Mouse (Mus musculus) forebrain, embryonic 14.5 days (tissue): ENCODE measurements around the gene Arrdc2. TPM values are rescaled to one million over a fixed set of nuclear protein-coding genes. Genes with fewer than 3 reads are reported as not detected.

ENCODE experiments used
- ATAC-seq: fragments of 200-750 bp; cut with Nextera tagmentation; 2 replicates; pipeline ENCODE4 v1.8.0; 2017; ENCODE audit warnings: mild to moderate bottlenecking, moderate library complexity
- DNase-seq: peaks from one replicate; pipeline ENCODE4 v3.0.0-alpha.2; 2015; ENCODE audit warnings: low spot score
- H3K27ac ChIP-seq: fragments of 300-500 bp; sonication (generic); 2 replicates; pipeline ENCODE4 v1.5.1; 2014; ENCODE audit warnings: low read depth, mild to moderate bottlenecking, control low read depth, low read length, moderate library complexity
- H3K27me3 ChIP-seq: fragments of 300-500 bp; sonication (generic); replicated peaks from 2 replicates; pipeline ENCODE4 v1.6.1; 2014; ENCODE audit warnings: low read length, control low read depth, mixed read lengths; ENCODE audit not compliant: control insufficient read depth, insufficient read depth
- H3K36me3 ChIP-seq: fragments of 300-500 bp; sonication (generic); 2 replicates; pipeline ENCODE4 v1.6.1; 2014; ENCODE audit warnings: low read length, control low read depth; ENCODE audit not compliant: control insufficient read depth, insufficient read depth
- H3K4me1 ChIP-seq: fragments of 300-500 bp; sonication (generic); 2 replicates; pipeline ENCODE4 v1.6.1; 2014; ENCODE audit warnings: antibody characterized with exemption, low read length, control low read depth; ENCODE audit not compliant: control insufficient read depth, insufficient read depth
- H3K4me2 ChIP-seq: fragments of 300-500 bp; sonication (generic); 2 replicates; pipeline ENCODE4 v1.6.1; 2014; ENCODE audit warnings: mild to moderate bottlenecking, control low read depth, low read length
- H3K4me3 ChIP-seq: fragments of 300-500 bp; sonication (generic); 2 replicates; pipeline ENCODE4 v1.5.1; 2014; ENCODE audit warnings: low read depth, low read length, control low read depth
- H3K9ac ChIP-seq: fragments of 300-500 bp; sonication (generic); 2 replicates; pipeline ENCODE4 v1.6.1; 2014; ENCODE audit warnings: mild to moderate bottlenecking, low read length, control low read depth, moderate library complexity
- H3K9me3 ChIP-seq: fragments of 300-500 bp; sonication (generic); replicated peaks from 2 replicates; pipeline ENCODE4 v1.6.1; 2016; ENCODE audit warnings: low read length, control low read depth, mixed read lengths; ENCODE audit not compliant: control insufficient read depth
- WGBS: fragments of 180-500 bp; shearing (Covaris S2); extraction: QIAGEN DNeasy Blood & Tissue Kit; methylation state at CpG from one replicate; pipeline ENCODE4 v1.1.7; 2014; 5-methylcytosine and 5-hydroxymethylcytosine counted together
- polyA plus RNA-seq: library from polyadenylated mRNA; unstranded; fragments of >200 nt; fragmentation: Nextera tagmentation; extraction: Ambion mirVana; gene quantifications from 2 replicates; pipeline ENCODE4 v1.2.1, GENCODE M21; 2014

Gene Arrdc2
- polyA plus RNA-seq, 1 experiment from 2014 or later, result 7.4 TPM

DNA sequence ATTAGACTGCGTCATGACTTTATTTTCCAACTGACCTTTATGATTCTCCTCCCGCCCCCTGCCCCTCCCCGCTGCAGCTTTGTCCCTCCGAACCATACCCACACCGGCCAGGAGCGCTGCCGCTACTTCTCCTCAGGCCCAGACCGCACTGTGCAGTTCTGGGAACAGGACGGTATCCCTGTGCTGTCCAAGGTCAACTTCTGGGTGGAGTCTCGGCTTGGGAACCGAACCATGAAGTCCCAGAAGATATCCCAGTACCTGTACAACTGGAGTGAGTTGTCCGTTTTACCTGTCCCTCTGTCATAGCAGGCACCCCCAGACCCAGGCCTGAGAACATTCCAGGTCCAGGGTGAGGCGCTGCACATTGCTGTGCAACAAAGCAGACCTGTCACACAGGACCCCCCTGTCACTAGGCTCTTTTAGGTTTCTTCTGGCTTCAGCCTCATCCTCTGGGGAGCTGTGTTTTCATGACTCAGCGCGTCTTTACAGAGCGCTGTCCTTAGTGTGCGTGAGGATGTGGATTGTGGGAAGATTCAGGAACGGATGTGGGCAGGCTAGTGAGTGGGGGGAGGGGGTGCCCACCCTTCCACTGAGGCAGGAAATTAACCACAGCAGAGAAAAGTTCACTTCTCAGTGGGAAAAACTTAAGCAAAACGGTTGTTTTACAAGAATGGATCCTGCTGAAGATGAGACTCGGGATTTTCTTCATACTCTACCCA lies 28.4 kb downstream of the Arrdc2 start:
- WGBS, result 76% methylated on average over 20 of the region's 20 CpGs
- H3K9ac ChIP-seq, result no peak overlapping the region
- no peak overlapping the region for H3K27ac ChIP-seq
- H3K4me1 ChIP-seq, result no peaks in the 10 kb centered on the region
- no peak for DNase-seq
- peaks cover 4% of the 10 kb centered on the region; the same call in 1 of the 2 replicates for H3K27me3 ChIP-seq
- H3K4me3 ChIP-seq, result no peak overlapping the region
- H3K4me2 ChIP-seq, result no peak overlapping the region
- H3K36me3 ChIP-seq, result no peaks in the 10 kb centered on the region
- no peaks in the 10 kb centered on the region for H3K9me3 ChIP-seq
- no peak for ATAC-seq

DNA sequence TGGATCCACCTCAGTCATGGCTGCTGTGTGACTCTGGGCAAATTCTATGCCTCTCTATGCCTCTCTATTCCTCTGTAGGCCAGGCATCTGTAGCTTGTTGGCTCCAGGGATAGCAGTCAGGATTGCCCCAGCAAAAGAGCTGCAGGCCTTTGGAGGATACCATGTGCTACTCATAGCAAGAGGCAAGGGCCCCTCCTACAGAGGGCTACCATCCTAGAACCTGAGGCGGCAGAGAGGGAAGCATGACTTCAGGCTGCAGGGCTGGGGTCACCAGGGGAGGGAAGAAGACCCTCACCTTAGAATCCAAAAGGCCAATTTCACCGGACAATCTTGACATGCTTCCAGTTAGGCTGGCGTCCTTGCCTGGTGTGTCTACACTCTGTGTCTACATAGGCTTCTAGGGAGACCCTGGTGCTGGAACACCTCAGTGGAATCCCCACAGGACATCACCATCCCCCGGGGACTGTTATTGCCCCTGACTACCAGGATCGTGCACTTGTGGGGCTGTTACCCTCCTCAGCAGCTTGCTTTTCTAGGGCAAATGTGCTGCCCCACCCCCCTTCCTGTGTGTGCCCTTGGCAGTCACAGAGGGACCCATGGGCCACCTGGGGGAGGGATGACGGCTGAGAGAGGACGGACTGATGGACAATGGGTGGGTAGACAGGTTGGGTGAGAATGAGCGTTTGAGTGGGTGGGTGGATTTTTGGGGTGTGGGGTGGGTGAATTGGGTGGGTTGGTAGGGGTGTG lies 30.4 kb downstream of the Arrdc2 start:
- H3K36me3 ChIP-seq, result no peaks in the 10 kb centered on the region
- peaks cover 3% of the 10 kb centered on the region for H3K27me3 ChIP-seq
- no peak overlapping the region for H3K4me2 ChIP-seq
- peaks cover 5% of the 10 kb centered on the region for H3K4me1 ChIP-seq
- WGBS, result 82% methylated on average over 8 of the region's 8 CpGs
- ATAC-seq (no peak), DNase-seq (no peak)
- no peak overlapping the region for H3K9ac ChIP-seq
- H3K27ac ChIP-seq, result no peak overlapping the region
- no peaks in the 10 kb centered on the region for H3K9me3 ChIP-seq
- H3K4me3 ChIP-seq, result no peak overlapping the region

DNA sequence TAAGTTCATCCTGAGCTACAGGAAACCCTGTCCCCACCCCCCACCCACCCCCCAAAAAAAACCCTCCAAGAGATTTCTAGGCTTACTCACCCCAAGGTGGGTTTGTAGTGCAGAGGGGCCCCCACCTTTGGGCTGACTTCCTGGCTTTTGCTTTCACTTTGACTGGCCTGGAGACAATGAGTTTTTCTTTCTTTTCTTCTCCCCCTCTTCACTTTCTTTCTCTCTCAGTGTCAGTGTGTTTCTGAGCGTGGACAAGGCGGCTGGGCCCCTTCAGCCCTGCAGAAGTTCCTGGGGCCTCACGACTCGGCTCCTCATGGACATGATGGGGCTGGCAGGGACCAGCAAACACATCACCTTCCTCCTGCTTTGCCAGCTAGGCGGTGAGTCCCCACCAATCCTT lies 31.3 kb downstream of the Arrdc2 start, which contains the start of gene Il12rb1:
Gene Il12rb1 (plus strand): TSS at position 211 of the 400 bp plus-strand sequence.
- Histone ChIP-seq H3K9me3 (no peaks in the 10 kb centered on the region), H3K36me3 (no peaks in the 10 kb centered on the region), H3K9ac (no peak within 1 kb of the TSS), H3K4me2 (no peak within 1 kb of the TSS), H3K4me3 (no peak within 1 kb of the TSS), H3K27me3 (peaks cover 9% of the 10 kb centered on the region), H3K27ac (no peak within 1 kb of the TSS), H3K4me1 (peaks cover 11% of the 10 kb centered on the region)
- DNase-seq (no peak), ATAC-seq (no peak)
- WGBS, result 67% methylated on average over 5 of the region's 5 CpGs

DNA sequence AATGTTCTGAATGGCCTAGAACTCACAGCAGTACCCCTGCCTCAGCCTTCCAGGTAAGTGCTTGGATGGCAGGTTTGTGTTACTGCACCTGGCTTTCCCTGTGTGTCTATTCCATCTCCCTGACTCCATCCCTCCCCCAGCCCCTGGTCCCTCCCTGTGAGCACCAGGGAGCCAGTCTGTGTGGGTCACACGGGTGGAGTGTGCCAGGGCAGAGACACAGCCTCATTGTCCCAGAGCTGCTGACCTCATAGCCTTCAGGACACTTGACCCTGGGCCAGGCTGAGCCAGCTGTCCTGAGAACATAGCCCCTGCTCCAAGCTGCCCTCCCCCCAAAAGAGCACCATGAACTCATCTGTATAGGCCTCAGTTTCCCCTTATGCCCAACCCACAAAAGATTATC lies 32.2 kb downstream of the Arrdc2 start:
- H3K9ac ChIP-seq, result no peak overlapping the region
- no peaks in the 10 kb centered on the region for H3K36me3 ChIP-seq
- peaks cover 17% of the 10 kb centered on the region for H3K27me3 ChIP-seq
- H3K27ac ChIP-seq, result no peak overlapping the region
- ATAC-seq (no peak), DNase-seq (no peak)
- H3K4me2 ChIP-seq, result no peak overlapping the region
- no peak overlapping the region for H3K4me3 ChIP-seq
- H3K4me1 ChIP-seq, result peaks cover 11% of the 10 kb centered on the region
- 63% methylated on average over 1 of the region's 1 CpGs for WGBS
- H3K9me3 ChIP-seq, result no peaks in the 10 kb centered on the region

DNA sequence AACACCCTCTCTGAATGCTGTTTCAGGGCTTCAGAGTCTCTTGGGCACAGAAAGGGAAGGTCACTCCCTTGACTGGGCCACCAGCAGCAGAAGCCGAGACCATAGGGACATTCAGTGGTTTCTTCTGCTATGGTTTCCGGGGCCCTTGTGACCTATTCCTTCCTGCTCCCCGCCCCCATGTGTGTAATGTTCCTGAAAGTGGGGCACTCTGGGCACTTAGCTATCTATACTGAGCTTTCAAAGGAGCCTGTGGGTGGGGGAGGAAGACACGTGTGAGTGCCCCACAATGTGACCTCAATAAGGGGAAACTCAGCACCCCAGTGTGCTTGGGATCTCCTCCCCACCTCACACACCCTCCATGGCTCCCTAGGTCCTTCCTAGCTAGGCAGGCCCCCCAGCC lies 33.0 kb downstream of the Arrdc2 start:
- no peak for ATAC-seq

DNA sequence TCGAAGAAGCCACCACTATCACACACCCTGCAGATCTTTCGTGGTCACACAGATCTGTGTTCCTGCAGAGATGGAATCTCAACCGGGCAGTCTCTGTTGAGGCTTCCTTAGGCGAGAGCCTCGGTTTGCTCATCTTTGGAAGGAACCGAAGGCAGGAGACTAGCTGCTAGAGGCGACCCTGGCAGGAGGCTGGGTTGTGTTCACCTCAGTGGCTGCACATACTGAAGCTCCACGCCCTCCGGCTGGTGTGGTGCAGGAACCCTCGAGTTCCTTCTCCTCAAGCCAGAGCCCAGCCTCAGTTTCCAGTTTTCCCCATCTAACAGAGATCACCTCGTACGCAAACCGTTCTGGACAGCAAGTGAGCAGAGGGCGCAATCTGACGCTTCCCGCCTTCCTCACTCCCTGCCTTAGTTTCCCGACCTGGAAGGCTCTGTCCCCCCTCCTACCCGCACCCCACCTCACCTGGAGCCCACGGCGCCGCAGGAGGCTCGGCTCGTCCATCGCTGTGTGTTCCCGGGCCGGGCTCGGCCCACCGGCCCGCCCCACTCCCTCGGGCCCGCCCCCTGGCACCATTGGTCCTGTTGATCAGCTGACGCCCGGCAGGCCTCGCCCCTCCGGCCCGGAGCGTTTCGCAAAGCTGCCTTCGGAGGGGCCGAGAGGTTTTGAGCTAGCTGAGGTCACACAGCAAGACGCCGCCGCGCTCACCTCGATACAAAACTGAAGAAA lies 34.9 kb downstream of the Arrdc2 start, which contains the start of gene Mast3:
Gene Mast3 (minus strand): TSS at position 574 of the 726 bp plus-strand sequence.
- peaks cover 20% of the 10 kb centered on the region for H3K27me3 ChIP-seq
- H3K27ac ChIP-seq, result no peak within 1 kb of the TSS
- peak within 1 kb of the TSS; percentile 57 for H3K9ac ChIP-seq
- peak; percentile 92 for ATAC-seq
- under 1% methylated on average over 45 of the region's 45 CpGs for WGBS
- H3K36me3 ChIP-seq, result no peaks in the 10 kb centered on the region
- peaks cover 13% of the 10 kb centered on the region for H3K4me1 ChIP-seq
- H3K9me3 ChIP-seq, result no peaks in the 10 kb centered on the region
- H3K4me3 ChIP-seq, result peak within 1 kb of the TSS; percentile 48
- peak within 1 kb of the TSS; percentile 81 for H3K4me2 ChIP-seq
- peak; percentile 82 for DNase-seq

More for the DNA sequence above, 33.0 kb downstream of the Arrdc2 start:
- H3K4me1 ChIP-seq, result peaks cover 11% of the 10 kb centered on the region
- DNase-seq, result no peak
- no peak overlapping the region for H3K27ac ChIP-seq
- H3K4me3 ChIP-seq, result no peak overlapping the region
- no peaks in the 10 kb centered on the region for H3K36me3 ChIP-seq
- no peak overlapping the region for H3K9ac ChIP-seq
- H3K27me3 ChIP-seq, result peaks cover 19% of the 10 kb centered on the region
- H3K4me2 ChIP-seq, result no peak overlapping the region
- no peaks in the 10 kb centered on the region for H3K9me3 ChIP-seq
- 78% methylated on average over 4 of the region's 4 CpGs for WGBS

DNA sequence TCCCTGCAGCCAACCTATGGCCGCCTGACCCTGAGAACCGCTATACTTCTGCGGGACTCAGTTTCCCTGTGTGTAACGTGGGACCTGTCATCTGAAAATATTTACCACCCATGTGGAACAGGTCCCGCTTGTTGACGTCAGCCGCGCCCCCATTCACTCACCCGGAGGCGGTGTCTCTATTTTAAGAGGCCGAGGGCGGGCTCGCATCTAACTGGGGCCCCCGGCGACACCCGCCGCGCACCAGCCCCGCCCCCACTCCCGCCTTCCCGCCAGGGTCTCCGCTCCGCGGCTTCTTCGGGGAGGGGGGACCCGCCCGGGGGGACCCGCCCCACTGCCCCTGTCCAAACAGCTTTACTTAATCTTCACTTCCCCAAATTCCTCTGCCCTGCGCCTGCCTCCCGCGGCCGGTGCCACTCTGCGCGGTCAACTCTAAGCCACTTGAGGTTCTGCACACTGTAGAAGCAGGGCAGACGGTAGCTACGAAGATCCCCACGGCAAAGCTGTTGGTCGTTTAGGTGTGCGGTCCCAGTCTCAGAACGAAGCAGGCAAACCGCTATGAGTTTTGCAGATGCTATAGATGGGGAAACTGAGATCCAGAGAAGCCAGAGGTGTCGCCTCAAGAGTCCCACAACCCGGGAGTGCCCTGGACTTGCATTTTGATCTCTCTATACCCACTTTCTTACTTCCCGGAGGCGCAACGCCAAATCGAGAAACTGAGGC lies 35.6 kb downstream of the Arrdc2 start:
- 1% methylated on average over 47 of the region's 47 CpGs for WGBS
- Histone ChIP-seq H3K27ac (no peak overlapping the region), H3K4me2 (peak overlapping the region; percentile 81), H3K4me3 (peak overlapping the region; percentile 48), H3K36me3 (no peaks in the 10 kb centered on the region), H3K4me1 (peaks cover 13% of the 10 kb centered on the region), H3K27me3 (peaks cover 27% of the 10 kb centered on the region), H3K9me3 (no peaks in the 10 kb centered on the region), H3K9ac (peak overlapping the region; percentile 57; the same call in 1 of the 2 replicates)
- ATAC-seq, result no peak
- peak; percentile 6 for DNase-seq

DNA sequence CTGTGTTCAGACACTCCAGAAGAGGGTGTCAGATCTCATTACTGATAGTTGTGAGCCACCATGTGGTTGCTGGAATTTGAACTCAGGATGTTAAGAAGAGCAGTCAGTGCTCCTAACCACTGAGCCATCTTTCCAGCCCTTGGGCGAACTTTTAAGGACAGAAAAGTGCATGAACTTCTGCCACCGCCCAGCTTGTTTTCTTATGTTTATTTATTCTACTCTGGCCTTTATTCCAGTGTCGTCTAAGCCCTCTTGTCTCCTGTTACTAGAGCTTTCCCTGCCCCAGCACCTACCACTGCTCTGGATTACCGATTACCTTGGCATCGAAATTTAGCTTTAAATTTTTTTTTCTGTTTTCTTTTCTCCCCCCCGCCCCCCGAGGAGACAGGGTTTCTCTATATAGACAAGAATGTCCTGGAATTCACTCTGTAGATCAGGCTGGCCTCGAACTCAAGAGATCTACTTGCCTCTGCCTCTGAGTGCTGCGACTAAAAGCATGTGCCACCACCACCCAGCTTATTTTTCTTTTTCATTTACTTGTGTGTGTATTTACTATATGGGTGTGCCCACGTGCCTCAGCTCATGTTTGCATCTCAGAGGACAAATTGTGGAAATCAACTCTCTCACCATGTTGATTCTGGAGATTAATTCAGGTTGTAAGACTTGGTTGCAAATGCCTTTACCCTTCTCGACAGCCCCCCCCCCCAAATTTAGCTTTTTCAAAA lies 36.6 kb downstream of the Arrdc2 start:
- Histone ChIP-seq H3K36me3 (no peaks in the 10 kb centered on the region), H3K4me1 (peaks cover 15% of the 10 kb centered on the region), H3K27me3 (peaks cover 37% of the 10 kb centered on the region), H3K9ac (no peak overlapping the region), H3K4me2 (no peak overlapping the region), H3K27ac (no peak overlapping the region), H3K4me3 (no peak overlapping the region), H3K9me3 (no peaks in the 10 kb centered on the region)
- DNase-seq (no peak), ATAC-seq (no peak)
- WGBS, result 74% methylated on average over 11 of the region's 11 CpGs
